Mouse (Mus musculus) heart, postnatal 36 days (tissue): Measurements from ENCODE around the gene Krtap2-4. TPM values are rescaled to one million over a fixed set of nuclear protein-coding genes. Genes with fewer than 3 reads are reported as not detected.
"Not testable (repeated sequence)": the region's sequence is repeated elsewhere in the genome, so short reads cannot be mapped to it uniquely, and the experiment has no call there.

ENCODE experiments used
- DNase-seq, 2 experiments: peaks; one replicate each; pipeline ENCODE4 v3.0.0; 2021 to 2022
- intact Hi-C: fragments of 180-260 bp; cut with DNase I; formaldehyde crosslinking; loops from one replicate; pipeline ENCODE4 v1.15.1; 2025
- total RNA-seq, 2 experiments: library from RNA; stranded (reverse); gene quantifications; 2 replicates each; pipeline ENCODE4 v1.2.3; 2021

Gene Krtap2-4
- total RNA-seq = not detected

DNA sequence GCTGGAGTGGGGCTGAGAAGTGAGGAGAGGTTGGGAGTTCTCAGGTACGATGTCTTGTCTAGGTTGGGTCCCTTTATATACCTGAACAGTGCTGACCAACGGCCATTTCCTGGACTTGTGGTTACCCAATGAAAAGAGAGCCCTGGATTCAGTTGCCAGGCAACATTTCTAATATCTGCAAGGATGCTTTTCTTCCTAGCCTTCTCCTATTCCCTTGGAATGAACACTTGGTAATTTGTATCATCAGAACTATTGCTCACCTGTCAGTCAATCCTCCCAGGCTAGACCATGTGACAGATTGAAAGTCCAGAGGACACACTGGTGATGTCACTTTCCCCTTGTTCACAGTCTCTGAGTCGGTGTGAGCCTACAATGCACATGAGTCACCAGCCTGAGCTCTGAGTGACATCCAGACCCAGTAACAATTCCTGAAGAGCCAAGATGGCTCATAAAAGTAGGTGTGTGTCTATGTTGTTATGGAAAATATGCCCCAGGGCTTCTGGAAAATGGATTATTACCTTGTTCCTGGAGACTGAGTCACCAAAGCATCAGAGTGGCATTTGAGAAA, at the start of gene Krtap2-4:
Krtap2-4 (minus strand) TSS at position 51 of the 568 bp plus-strand sequence.
- intact Hi-C loops = no loop called here
- no peak for DNase-seq

DNA sequence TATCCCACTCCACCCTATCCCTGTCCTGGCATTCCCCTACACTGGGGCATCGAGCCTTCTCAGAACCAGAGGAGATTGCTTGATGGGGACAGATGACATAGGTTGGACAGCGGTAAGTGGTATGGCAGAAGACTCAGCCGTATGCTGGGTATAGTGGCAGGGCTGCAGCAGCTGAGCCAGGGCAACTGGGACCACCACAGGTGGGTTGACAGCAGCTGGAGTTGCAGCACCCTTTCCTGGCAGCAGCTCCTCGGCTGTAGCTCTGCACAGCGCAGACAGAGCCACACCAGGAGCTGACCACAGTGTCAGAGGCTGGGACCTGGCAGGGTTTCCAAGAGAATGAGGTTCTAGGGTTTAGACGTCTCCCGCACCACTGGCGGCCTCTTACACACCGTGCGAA, 48.2 kb upstream of the Krtap2-4 start:
- no peak for DNase-seq
- intact Hi-C loops = no loop called here

DNA sequence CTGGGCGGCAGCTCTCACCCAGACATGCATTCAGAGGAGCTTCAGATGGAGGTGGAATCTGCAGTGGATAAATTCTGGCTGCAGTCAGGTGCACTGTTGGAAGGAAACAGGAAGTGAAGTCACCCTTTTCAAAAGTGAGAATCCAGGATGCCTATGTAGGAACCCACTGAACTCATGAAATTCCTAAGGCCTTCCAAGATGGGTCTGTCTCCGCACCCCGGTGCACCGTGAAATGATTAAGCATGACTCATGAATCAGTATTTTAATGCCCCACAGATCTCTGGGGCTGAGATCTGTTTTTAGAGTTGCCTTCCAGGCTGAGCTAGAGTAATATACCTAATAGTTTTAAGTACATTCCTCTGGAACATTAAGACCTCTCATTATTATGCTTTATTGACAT, 44.6 kb upstream of the Krtap2-4 start:
- no peak for DNase-seq
- intact Hi-C loops = no loop called here

DNA sequence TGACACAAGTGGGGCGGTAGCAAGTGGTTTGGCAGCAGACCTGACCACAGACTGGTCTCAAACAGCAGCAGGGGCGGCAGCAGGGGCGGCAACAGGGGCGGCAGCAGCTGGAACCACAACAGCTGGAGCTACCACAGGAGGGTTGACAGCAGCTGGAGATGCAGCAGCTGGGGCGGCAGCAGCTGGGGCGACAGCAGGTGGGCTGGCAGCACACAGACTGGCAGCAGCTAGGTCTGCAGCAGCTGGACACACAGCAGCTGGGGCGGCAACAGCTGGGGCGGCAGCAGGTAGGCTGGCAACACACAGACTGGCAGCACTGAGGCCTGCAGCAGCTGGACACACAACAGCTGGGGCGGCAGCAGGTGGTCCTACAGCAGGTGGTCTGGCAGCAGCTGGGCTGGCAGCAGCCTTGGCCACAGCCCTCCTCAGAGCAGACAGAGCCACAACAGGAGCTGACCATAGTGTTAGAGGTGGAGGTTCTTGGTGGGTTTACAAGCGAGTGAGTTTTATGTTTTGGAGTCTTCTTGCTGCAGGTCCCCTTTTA, 43.9 kb upstream of the Krtap2-4 start, which contains the start of gene Gm11563:
Gm11563 (minus strand) TSS at position 494 of the 544 bp plus-strand sequence.
- DNase-seq, intact Hi-C loops: not testable (repeated sequence)

DNA sequence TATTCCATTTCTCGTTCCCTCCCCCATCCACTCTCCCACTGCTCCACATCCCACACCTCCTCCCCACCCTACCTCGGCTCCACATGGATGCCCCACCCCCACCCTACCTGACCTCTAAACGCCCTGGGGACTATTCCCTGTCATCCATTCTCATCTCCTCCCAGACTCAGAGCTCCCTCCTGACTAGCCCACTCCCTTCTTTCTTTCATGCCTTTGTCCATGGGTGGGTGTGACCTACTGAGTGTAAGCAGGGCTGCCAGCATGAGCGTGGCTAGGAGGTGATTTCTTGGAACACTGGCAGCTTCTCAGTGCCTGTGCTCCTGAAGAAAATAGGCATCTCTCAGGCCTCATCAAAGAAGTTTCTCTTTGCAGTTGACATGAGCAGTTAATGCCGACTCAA, 42.4 kb upstream of the Krtap2-4 start:
- DNase-seq = no peak
- intact Hi-C loops = no loop called here

DNA sequence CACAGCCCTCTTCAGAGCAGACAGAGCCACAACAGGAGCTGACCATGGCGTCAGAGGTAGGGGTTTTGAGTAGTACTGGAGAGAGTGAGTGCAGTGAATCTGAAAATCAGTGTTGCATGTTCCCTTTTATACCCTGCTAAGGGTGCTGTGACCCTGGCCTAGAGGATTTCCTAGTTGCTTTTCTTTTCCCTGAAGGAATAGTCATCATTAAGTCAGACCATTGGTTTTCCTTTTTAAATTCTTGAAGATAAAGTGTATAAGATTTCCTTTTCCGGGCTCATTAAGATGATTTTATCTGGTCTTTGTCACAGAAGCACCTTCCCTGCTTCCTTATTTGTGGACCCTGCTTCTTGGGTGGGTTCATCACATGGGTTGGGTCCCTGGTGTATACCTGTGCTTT, 35.5 kb upstream of the Krtap2-4 start, which contains the start of gene Gm11555:
Gm11555 (minus strand) TSS at position 101 of the 400 bp plus-strand sequence.
- intact Hi-C loops = no loop called here
- no peak for DNase-seq

DNA sequence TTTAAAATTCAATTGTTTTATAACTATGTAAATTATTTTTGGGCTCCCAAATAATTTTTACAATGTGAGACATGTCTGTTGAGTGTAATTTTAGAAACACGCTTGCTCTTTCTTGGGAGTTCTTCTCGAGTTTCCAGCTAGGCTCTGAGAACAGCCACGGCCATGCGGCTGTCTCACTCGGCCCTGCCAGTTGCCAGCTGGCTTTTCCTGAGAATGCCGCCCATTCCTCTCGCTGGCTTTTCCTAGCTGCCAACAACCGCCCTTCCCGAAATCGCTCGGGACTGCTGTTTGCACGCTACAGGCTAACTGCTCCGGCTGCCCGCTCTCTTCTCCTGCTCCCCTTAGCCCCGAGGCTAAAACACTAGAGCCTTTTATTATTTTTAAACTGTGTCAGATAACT, 31.8 kb upstream of the Krtap2-4 start:
- intact Hi-C loops = no loop called here
- DNase-seq = no peak

DNA sequence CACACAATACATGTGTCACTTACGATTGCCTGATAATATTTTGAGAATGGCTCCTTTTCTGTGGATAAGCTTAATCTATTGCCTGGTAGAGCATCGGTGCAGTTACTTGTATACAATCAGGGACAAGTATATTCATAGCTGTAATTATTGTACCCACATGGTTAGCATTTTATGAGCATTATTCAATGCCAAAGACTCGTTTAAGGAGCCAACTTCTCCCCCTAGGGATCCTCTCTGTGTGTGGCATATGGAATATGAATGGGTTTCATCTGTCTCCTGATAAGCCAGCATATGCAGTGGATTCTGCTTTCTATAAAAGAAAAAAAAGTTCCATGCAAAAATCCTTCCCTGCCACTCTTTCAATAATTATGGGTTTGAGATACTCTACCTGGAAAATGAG, 29.7 kb upstream of the Krtap2-4 start:
- no peak for DNase-seq
- intact Hi-C loops = no loop called here

DNA sequence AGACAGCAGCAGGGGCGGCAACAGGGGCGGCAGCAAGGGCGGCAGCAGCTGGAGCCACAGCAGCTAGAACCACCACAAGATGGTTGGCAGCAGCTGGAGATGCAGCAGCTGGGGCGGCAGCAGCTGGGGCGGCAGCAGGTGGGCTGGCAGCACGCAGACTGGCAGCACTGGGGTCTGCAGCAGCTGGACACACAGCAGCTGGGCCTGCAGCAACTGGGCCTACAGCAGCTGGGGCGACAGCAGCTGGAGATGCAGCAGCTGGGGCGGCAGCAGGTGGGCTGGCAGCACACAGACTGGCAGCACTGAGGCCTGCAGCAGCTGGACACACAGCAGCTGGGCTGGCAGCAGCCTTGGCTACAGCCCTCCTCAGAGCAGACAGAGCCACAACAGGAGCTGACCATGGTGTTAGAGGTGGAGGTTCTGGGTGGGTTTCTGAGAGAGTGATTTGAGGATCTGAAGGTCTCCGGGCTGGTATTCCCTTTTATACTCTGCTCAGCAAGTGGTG, 29.0 kb upstream of the Krtap2-4 start, which contains the start of gene Krtap4-7:
Krtap4-7 (minus strand) TSS at position 455 of the 505 bp plus-strand sequence.
- not testable (repeated sequence) for DNase-seq

DNA sequence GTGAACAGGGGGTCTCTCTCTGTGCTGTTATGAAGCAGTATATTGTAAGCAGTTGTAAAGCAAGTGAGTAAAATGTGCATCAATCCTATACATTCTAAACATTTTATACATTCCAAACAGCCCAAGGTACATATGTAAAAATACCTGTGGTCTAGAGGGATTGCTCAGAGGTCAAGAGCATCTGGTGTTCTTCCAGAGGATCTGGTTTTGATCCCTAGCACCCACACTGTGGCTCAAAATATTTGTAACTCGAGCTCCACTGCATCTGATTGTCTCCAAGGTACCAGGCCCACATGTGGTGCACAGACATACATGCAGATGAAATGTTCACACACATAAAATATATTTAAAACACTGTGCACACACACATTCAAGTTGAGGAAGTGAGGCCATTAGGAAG, 26.3 kb upstream of the Krtap2-4 start:
- intact Hi-C loops = no loop called here
- DNase-seq = no peak

More for the DNA sequence above, 29.0 kb upstream of the Krtap2-4 start, which contains the start of gene Krtap4-7:
- intact Hi-C loops = not testable (repeated sequence)

DNA sequence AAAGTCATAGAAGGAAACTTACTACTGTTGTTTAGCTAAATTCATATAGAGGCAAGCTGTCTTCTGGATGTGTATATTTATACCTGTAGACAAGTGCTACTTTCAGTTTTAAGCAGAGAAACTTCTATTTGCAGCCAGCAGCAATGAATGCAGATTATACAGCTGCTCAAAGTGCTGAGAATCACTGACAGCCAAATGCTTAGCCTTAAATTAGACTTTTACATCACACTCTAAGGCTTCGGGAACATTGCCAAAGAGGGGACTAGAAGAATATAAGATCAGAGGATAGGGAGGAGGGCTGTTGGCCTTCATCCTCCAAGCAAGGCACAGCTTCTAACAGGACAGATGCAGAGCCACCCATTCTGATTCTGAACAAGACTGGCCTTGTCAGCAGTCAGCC, 22.4 kb upstream of the Krtap2-4 start:
- intact Hi-C loops = no loop called here
- no peak for DNase-seq

DNA sequence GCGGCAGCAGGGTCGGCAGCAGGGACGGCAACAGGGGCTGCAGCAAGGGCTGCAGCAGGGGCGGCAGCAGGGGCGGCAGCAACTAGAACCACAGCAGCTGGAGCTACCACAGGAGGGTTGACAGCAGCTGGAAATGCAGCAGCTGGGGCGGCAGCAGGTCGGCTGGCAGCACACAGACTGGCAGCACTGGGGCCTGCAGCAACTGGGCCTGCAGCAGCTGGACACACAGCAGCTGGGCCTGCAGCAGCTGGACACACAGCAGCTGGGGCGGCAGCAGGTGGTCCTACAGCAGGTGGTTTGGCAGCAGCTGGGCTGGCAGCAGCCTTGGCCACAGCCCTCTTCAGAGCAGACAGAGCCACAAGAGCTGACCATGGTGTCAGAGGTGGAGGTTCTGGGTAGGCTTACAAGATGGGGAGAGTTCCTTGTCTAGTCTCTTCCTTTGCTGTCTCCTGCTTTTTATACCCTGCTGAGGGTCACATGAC, 20.0 kb upstream of the Krtap2-4 start, which contains the start of gene Krtap4-2:
Krtap4-2 (minus strand) TSS at position 432 of the 482 bp plus-strand sequence.
- intact Hi-C loops = no loop called here
- no peak for DNase-seq

DNA sequence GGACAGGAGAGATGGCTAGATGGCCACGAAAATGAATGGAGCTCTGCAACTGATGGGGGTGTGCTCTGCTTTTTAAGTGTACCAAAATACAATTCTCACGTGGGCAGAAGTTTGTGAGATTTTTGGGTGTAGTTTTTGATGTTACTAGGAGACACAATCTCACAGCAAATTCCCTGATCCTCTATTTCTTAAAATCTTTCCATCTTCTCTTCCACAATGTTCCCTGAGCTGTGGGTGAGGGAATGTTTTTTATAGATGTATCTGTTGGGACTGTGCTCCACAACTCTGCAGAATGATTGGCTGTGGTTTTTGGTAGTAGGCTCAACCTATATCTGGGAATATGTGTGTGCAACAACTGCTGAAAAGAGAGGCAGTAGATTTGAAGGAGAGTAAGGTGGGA, 18.6 kb upstream of the Krtap2-4 start:
- intact Hi-C loops = no loop called here
- no peak for DNase-seq

DNA sequence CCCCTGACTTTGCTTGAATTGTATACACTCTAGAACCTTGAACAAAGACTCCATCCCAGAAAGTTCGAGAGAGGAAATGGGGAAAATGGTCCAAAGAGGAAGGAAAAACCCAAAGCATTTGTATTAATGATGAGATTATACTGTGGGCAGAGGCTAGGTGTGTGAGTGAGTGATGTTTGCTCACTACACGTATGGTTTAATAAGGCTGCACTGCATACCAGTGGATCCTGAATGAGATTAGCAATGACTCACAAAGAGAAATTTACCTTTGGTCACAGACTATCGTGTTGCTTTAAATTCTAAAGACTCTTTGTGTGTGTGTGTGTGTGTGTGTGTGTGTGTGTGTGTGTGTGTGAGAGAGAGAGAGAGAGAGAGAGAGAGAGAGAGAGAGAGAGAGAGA, 16.2 kb upstream of the Krtap2-4 start:
- intact Hi-C loops = no loop called here
- no peak for DNase-seq

DNA sequence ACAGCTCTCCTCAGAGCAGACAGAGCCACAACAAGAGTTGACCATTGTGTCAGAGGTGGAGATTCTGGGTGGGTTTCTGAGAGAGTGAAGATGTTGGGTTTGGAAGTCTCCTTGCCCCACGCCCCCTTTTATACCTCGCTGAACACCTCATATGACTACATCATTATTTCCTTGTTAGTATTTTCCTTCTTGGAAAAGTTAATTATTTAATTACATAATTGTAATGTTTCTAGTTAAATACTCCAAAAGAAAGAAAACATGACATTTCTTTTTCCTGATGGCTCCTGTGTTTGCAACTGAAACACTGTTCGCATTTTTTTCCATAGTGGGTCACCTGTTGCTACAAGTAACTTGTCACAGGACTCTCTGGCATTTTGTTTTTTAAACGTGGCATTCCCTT, 13.5 kb upstream of the Krtap2-4 start, which contains the start of gene Krtap4-1:
Krtap4-1 (minus strand) TSS at position 101 of the 400 bp plus-strand sequence.
- intact Hi-C loops = no loop called here
- no peak for DNase-seq

DNA sequence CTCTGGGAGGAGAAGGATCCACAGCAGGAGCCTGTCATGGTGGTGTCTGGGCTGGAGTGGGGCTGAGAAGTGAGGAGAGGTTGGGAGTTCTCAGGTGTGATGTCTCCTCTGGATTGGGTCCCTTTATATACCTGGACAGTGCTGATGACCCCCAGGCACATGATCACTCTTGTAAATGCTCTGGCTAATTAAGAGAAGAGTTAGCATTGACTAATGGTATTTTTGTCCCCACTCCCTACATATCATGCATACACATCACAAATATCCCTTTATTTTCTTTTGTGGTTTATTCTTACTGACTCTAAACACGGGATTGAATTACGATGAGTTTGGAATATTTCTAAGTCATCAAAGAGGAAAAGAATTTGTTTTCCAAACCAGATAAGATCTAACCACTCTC, 5.7 kb upstream of the Krtap2-4 start, which contains the start of gene Gm11562:
Gm11562 (minus strand) TSS at position 101 of the 400 bp plus-strand sequence.
- intact Hi-C loops = no loop called here
- DNase-seq = no peak

DNA sequence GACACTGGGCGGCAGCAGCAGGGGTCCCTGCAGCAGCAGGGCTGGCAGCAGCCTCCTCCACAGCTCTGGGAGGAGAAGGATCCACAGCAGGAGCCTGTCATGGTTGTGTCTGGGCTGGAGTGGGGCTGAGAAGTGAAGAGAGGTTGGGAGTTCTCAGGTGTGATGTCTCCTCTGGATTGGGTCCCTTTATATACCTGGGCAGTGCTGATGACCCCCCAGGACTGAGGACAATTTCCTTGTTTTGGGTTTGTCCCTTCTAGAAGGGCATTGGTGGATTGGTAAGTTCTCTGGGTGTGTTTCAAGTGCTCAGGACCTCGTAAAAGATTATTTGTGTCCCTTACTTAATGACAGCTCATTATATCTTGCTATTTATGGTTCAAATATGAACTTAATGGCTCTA, 4.6 kb downstream of the Krtap2-4 start, which contains the start of gene Gm11937:
Gm11937 (minus strand) TSS at position 101 of the 400 bp plus-strand sequence.
- DNase-seq, intact Hi-C loops: not testable (repeated sequence)

DNA sequence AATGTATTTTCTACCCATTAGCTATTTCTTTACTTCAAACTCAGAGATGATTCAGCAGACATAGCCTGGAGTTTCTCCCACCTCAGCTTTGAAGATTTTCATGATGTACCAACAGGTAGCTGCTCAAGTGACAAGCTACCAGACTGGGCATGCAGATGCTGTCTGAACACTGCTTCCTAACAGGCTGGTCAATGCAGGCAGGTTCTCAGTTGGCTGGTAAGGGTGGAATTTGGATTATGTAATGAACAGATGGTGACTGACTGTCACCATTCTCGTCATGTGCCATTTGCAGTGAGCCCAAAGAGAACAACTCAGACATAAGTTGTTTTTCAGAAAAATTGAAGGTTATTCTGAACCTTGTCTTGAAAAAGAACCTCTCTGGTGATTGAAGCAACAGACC, 5.5 kb downstream of the Krtap2-4 start:
- intact Hi-C loops = no loop called here
- DNase-seq = no peak

DNA sequence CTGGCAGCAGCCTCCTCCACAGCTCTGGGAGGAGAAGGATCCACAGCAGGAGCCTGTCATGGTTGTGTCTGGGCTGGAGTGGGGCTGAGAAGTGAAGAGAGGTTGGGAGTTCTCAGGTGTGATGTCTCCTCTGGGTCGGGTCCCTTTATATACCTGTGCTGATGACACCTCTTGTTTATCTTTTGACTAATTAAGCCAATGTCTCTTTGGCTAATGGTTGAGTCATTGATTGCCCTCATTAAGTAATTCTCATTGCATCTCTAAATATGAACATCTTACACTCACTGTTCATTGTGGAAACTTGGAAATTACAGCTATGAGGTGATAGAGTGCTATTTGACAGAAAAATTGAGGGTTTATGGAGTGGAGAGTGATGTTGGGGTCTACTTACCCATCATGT, 11.4 kb downstream of the Krtap2-4 start, which contains the start of gene Gm11938:
Gm11938 (minus strand) TSS at position 101 of the 400 bp plus-strand sequence.
- intact Hi-C loops, DNase-seq: not testable (repeated sequence)

DNA sequence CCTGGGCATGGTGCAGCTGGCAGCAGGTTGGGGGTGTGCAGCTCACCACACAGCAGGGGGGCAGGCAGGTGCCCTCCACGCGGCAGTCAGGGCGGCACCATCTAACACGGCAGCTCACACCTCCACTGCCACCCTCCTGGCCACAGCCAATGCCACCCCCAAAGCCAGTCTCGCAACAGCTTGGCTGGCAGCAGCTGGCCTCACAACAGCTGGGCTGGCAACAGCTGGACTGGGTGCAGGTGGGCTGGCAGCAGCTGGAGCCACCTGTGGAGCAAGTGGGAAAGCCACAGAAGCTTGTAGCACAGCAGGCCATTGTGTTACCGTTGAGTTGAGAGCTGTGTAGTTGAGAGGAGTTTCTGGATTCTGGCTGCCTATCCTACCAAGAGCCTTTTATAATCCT, 16.9 kb downstream of the Krtap2-4 start, which contains the start of gene Krtap9-3:
Krtap9-3 (minus strand) TSS at position 364 of the 400 bp plus-strand sequence.
- DNase-seq, intact Hi-C loops: not testable (repeated sequence)

DNA sequence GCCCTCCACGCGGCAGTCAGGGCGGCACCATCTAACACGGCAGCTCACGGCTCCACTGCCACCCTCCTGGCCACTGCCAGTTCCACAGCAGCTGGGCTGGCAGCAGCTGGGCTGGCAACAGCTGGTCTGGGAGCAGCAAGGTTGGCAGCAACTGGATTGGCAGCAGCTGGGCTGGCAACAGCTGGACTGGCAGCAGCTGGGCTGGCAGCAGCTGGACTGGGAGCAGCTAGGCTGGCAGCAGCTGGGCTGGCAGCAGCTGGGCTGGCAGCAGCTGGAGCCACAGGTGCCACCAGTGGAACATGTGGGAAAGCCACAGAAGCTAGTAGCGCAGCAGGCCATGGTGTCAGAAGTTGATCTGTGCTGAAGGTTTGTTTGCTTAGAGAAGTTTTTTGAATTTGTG, 23.7 kb downstream of the Krtap2-4 start, which contains the start of gene Krtap1-3:
Krtap1-3 (minus strand) TSS at position 359 of the 400 bp plus-strand sequence.
- intact Hi-C loops = no loop called here
- DNase-seq = no peak
